Mouse (Mus musculus) megakaryocyte, embryonic 14.5 days (primary cell): Measurements from ENCODE around the gene Eif1b. TPM values are rescaled to one million over a fixed set of nuclear protein-coding genes. Genes with fewer than 3 reads are reported as not detected.
"Not testable (repeated sequence)": the region's sequence is repeated elsewhere in the genome, so short reads cannot be mapped to it uniquely, and the experiment has no call there.

Experiments
- H3K27me3 ChIP-seq: replicated peaks from 2 replicates; pipeline ENCODE3; 2012; ENCODE audit warnings: inconsistent platforms
- H3K36me3 ChIP-seq: replicated peaks from 2 replicates; pipeline ENCODE3; 2012; ENCODE audit warnings: low read length, inconsistent platforms, mixed read lengths
- H3K4me1 ChIP-seq: 2 replicates; pipeline ENCODE4 v1.6.1; 2012; ENCODE audit warnings: inconsistent platforms
- H3K4me3 ChIP-seq: replicated peaks from 2 replicates; pipeline ENCODE3; 2012; ENCODE audit warnings: moderate library complexity, mild to moderate bottlenecking, inconsistent platforms
- H3K9me3 ChIP-seq: 2 replicates; pipeline ENCODE4 v1.6.1; 2012; ENCODE audit warnings: inconsistent platforms
- FLI1 ChIP-seq: IDR thresholded peaks from 2 replicates; pipeline ENCODE4 v1.6.1; 2012; ENCODE audit warnings: low read length, inconsistent platforms, mixed read lengths
- GATA1 ChIP-seq: IDR thresholded peaks from 3 replicates; pipeline ENCODE4 v1.6.1; 2012; ENCODE audit warnings: mixed read lengths, low read length, inconsistent platforms, borderline replicate concordance
- polyA plus RNA-seq: library from polyadenylated mRNA; stranded (reverse); fragments of >175 nt; gene quantifications from 2 replicates; pipeline ENCODE4 v1.2.3, GENCODE M21; 2012; ENCODE audit warnings: low replicate concordance; ENCODE audit not compliant: insufficient read depth

Eif1b gene
- polyA plus RNA-seq, 1 experiment, result 112 TPM

GRCm38 (mm10) chr9:120519469-120520125 is 27.6 kb downstream of the Eif1b start:
- H3K4me1 ChIP-seq, result peaks cover 15% of the 10 kb centered on the region

GRCm38 (mm10) chr9:120521161-120521560 is 29.1 kb downstream of the Eif1b start:
- Histone ChIP-seq H3K4me3 (no peak overlapping the region), H3K27me3 (peaks cover 28% of the 10 kb centered on the region), H3K4me1 (peaks cover 14% of the 10 kb centered on the region), H3K36me3 (no peaks in the 10 kb centered on the region), H3K9me3 (no peaks in the 10 kb centered on the region)
- no peak for TF ChIP-seq GATA1
- TF ChIP-seq FLI1, result no peak

More at GRCm38 (mm10) chr9:120519469-120520125, 27.6 kb downstream of the Eif1b start:
- TF ChIP-seq GATA1 (no peak), FLI1 (no peak)
- H3K9me3 ChIP-seq, result no peaks in the 10 kb centered on the region
- H3K4me3 ChIP-seq, result no peak overlapping the region
- H3K27me3 ChIP-seq, result peaks cover 23% of the 10 kb centered on the region
- no peaks in the 10 kb centered on the region for H3K36me3 ChIP-seq

GRCm38 (mm10) chr9:120527270-120527669 is 35.2 kb downstream of the Eif1b start:
- no peak overlapping the region for H3K4me3 ChIP-seq
- peaks cover 16% of the 10 kb centered on the region for H3K9me3 ChIP-seq
- no peaks in the 10 kb centered on the region for H3K36me3 ChIP-seq
- peaks cover 4% of the 10 kb centered on the region for H3K4me1 ChIP-seq
- peaks cover 27% of the 10 kb centered on the region for H3K27me3 ChIP-seq
- TF ChIP-seq GATA1 (no peak), FLI1 (no peak)

GRCm38 (mm10) chr9:120527919-120528318 is 35.9 kb downstream of the Eif1b start:
- Histone ChIP-seq H3K27me3 (peaks cover 26% of the 10 kb centered on the region), H3K4me1 (peaks cover 8% of the 10 kb centered on the region), H3K36me3 (no peaks in the 10 kb centered on the region), H3K9me3 (peaks cover 21% of the 10 kb centered on the region), H3K4me3 (no peak overlapping the region)
- no peak for TF ChIP-seq FLI1
- no peak for TF ChIP-seq GATA1

- Histone ChIP-seq H3K4me1 (peaks cover 8% of the 10 kb centered on the region), H3K27me3 (peaks cover 26% of the 10 kb centered on the region), H3K9me3 (peaks cover 30% of the 10 kb centered on the region), H3K4me3 (no peak overlapping the region), H3K36me3 (no peaks in the 10 kb centered on the region)
- no peak for TF ChIP-seq FLI1
- no peak for TF ChIP-seq GATA1
Measured at GRCm38 (mm10) chr9:120528815-120529510, 36.9 kb downstream of the Eif1b start.

GRCm38 (mm10) chr9:120530471-120530870 is 38.4 kb downstream of the Eif1b start:
- TF ChIP-seq GATA1 (no peak), FLI1 (no peak)
- H3K27me3 ChIP-seq, result peaks cover 26% of the 10 kb centered on the region
- H3K36me3 ChIP-seq, result no peaks in the 10 kb centered on the region
- H3K4me1 ChIP-seq, result peaks cover 8% of the 10 kb centered on the region
- peaks cover 35% of the 10 kb centered on the region for H3K9me3 ChIP-seq
- no peak overlapping the region for H3K4me3 ChIP-seq

- Histone ChIP-seq H3K27me3 (peaks cover 24% of the 10 kb centered on the region), H3K4me3 (no peak overlapping the region), H3K4me1 (peaks cover 8% of the 10 kb centered on the region), H3K9me3 (peaks cover 35% of the 10 kb centered on the region), H3K36me3 (no peaks in the 10 kb centered on the region)
- no peak for TF ChIP-seq FLI1
- no peak for TF ChIP-seq GATA1
Measured at GRCm38 (mm10) chr9:120532062-120532461, 40.0 kb downstream of the Eif1b start.

GRCm38 (mm10) chr9:120532691-120533090 is 40.7 kb downstream of the Eif1b start:
- Histone ChIP-seq H3K36me3 (no peaks in the 10 kb centered on the region), H3K9me3 (peaks cover 35% of the 10 kb centered on the region), H3K27me3 (peaks cover 26% of the 10 kb centered on the region), H3K4me3 (no peak overlapping the region), H3K4me1 (peaks cover 8% of the 10 kb centered on the region)
- no peak for TF ChIP-seq FLI1
- no peak for TF ChIP-seq GATA1

- Histone ChIP-seq H3K27me3 (peaks cover 34% of the 10 kb centered on the region), H3K9me3 (peaks cover 28% of the 10 kb centered on the region)
- H3K4me3 ChIP-seq, H3K36me3 ChIP-seq, H3K4me1 ChIP-seq: not testable (repeated sequence)
Measured at GRCm38 (mm10) chr9:120533446-120533950, 41.5 kb downstream of the Eif1b start.

GRCm38 (mm10) chr9:120539662-120540251 is 47.7 kb downstream of the Eif1b start, which contains the start of gene Entpd3:
Gene Entpd3, plus strand, starts transcription at chr9:120539818.
- peak within 1 kb of the TSS; percentile 87 for H3K4me3 ChIP-seq
- H3K36me3 ChIP-seq, result no peaks in the 10 kb centered on the region
- H3K4me1 ChIP-seq, result peaks cover 14% of the 10 kb centered on the region
- TF ChIP-seq GATA1 (no peak), FLI1 (no peak)
- no peaks in the 10 kb centered on the region for H3K9me3 ChIP-seq
- H3K27me3 ChIP-seq, result peaks cover 69% of the 10 kb centered on the region
